Mouse (Mus musculus) MN1 (cell line): ENCODE results near the gene Zranb2.

Source experiments
- DNase-seq: peaks from one replicate; pipeline ENCODE4 v3.0.0-alpha.2; 2016; ENCODE audit warnings: low spot score

Gene Zranb2

DNA sequence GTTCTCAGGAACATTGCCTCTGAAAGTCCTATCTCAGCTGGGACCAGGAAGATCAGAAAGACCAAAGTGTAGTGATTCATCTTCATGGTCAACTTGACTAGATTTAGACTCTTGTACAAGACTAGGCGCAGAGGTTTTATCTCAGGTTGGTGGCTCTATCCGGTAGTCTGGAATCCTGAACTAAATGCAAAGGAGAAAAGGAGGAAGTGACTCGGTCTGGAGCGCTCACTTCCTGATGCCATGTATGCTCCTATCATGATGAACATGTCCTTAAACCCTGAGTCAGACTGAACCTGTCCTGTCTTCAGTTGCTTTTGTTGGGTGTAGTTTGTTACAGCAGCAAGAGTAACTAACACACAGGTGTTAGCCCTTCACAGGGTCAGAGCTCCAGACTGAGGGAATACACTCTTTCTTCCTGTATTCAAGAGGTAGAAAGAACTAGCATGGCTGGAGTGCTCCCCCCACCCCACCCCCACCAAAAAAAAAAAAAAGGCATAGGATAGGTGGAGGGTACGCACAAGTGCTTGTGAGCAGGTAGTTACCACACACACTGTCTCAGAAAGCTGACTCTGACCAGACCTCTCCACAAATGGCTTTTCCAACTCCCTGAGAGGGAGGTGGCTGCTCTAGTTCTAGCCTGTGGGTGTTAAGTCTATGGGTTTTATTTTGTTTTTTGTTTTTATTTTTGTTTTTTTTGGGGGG lies 44.7 kb downstream of the Zranb2 start:
- DNase-seq: no peak

DNA sequence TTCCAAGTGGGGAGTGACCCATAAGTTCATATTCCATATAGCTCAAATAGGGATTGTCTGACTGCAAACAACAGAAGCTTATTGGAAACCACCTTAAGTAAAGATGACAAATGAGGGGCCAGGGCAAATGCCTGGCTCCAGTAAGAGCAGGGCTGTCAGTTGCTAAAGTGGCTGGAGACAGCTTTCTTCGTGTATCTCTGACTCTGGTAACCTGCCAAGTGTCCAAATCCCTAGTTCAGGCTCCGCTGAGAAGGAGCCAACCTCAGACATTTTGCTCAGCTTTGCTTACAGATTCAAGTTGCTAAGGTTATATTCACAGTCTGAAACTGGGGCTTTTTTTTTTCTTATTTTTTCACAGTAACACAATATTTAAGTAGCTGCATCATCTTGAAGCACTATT lies 45.4 kb downstream of the Zranb2 start:
- no peak for DNase-seq

DNA sequence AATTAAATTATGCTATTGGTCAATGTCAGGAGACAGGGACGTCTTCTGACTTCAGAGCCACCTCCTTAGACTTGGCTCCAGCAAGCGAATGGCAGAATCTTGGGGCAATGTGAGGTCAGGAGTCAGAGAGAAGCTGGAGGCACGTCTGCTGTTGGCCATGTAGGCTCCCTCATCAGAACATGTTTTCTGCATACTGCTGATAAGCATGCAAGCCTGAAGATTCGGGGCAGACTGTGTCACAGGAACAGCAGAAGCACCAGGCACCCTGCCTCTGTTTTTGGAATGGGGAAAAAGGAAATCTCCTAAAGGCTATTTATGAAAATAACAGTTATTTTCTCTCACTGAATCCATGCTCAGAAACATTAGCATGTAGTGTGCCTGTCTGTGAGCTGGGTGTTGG lies 46.3 kb downstream of the Zranb2 start:
- no peak for DNase-seq

DNA sequence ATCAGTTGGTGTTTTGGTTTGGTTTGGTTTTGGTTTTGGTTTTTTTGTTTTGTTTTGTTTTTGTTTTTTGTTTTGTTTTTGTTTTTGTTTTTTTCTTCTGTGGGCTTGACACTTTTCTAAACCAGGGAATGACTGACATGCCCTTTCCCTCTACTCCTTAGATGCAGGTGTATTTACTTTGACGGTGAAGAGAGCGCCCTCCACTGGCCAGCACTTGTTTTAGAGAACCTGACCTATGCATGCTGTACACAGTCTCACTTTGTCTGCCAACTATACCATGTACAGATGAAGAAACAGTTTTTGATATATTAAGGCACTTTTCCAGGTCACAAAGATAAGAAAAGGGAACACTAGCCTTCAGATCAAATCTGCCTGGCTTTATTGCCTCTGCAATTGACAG lies 47.8 kb downstream of the Zranb2 start:
- DNase-seq: no peak

DNA sequence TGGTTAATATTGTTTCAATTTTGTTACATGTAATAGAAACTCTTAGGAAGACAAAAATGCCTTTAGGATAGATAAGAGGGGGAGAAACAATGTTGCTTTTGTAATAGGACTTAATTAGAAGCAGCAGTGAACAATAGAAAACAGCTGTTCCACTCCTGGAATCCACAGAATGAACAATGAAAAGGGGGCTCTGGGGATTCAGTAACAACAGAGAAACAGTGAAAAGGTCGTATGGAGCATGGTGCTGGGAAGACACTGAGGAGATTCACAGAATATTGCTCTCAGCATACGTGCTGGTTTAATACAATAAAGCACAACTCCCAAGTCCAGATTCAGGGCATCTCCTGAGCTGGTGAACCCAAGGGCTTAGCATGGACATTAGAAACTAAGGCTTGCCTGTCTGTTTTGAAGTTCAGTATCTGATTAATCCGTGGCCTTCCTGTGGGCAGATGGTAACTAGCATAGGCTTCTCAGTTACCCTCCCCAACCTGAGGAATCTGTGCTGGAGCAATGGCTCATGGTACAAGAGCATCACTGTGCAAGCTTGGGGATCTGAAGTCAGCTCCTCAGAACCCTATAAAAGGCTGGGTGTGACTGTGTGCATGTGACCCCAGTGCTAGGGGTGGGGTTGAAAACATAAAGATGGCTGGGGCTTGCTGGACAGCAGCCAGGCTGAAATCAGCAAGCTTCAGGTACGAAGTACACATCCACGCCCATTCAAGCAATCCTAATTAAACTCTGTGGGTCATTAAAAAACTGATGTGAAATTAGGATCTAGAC lies 48.9 kb downstream of the Zranb2 start:
- DNase-seq: no peak

DNA sequence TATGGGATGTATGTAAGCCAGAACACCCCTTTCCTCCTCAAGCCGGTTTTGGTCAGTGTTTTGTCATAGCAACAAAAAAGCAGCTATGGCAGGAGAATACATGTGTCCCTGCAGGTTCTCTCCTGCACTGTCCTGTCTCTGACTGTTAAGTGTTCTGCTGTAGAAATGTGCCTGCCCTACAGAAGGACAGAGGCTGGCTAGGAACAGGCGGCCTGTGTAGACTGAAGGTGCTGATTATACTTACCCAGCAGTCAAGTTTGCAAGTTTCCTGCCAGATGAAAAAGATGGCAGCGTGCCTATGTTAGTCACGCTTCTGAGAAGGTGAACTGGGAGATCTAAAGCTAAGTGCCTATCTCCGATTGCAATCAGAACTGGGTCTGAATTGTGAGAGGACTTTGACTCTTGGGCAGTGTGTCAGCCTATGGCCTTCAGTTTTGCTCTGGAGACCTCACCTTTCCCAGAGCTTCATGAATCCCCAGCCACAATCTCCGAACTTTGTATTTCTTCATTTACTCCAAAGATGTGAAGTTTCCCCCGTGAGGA lies 63.9 kb downstream of the Zranb2 start:
- DNase-seq: peak; percentile 18
